Mouse (Mus musculus) cerebellum, adult 2 months (tissue): Measurements from ENCODE around the gene Rhbdd3.

Experiments
- CTCF ChIP-seq: fragments of 200-500 bp; IDR thresholded peaks from 2 replicates; pipeline ENCODE4 v1.5.1; 2011; ENCODE audit warnings: low read depth, mild to moderate bottlenecking, control low read depth, low read length, moderate library complexity, borderline replicate concordance; ENCODE audit not compliant: insufficient read depth
- POLR2A ChIP-seq: fragments of 200-500 bp; IDR thresholded peaks from 2 replicates; pipeline ENCODE4 v1.6.1; 2011; ENCODE audit warnings: low read length, control low read depth, borderline replicate concordance; ENCODE audit not compliant: insufficient read depth

DNA sequence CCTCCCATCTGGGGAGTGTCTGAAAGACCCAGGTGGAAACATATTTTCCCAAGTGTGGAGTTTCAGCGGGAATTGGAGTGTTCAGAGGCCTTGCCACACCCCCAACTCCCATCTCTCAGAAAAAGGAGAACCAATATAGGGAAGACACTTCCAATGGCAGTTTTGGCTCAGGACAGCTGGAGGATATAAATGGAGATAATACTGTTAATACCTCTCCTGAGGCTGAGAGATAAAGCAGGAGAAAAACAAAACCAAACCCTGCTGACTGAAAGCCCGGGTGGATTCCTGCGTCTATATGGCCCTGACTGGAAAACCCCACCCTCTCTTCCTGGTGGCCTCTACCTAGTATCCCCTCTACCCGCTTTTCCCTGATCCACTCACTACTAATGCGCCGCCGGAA is 3.7 kb downstream of the Rhbdd3 start:
- TF ChIP-seq CTCF (no peak), POLR2A (no peak)
